Mouse (Mus musculus) midbrain, embryonic 12.5 days (tissue): Measurements from ENCODE around the gene Larp4. TPM values are rescaled to one million over a fixed set of nuclear protein-coding genes. Genes with fewer than 3 reads are reported as not detected.

ENCODE experiments used
- ATAC-seq: fragments of 200-750 bp; cut with Nextera tagmentation; 2 replicates; pipeline ENCODE4 v1.8.0; 2017; ENCODE audit warnings: low read depth, moderate TSS enrichment, moderate library complexity; ENCODE audit not compliant: low FRiP score
- H3K27ac ChIP-seq: fragments of 300-500 bp; sonication (generic); replicated peaks from 2 replicates; pipeline ENCODE4 v1.5.1; 2016; ENCODE audit warnings: mild to moderate bottlenecking
- H3K27me3 ChIP-seq: fragments of 300-500 bp; sonication (generic); 2 replicates; pipeline ENCODE4 v1.6.1; 2016; ENCODE audit warnings: mild to moderate bottlenecking
- H3K36me3 ChIP-seq: fragments of 300-500 bp; sonication (generic); 2 replicates; pipeline ENCODE4 v1.6.1; 2016
- H3K4me1 ChIP-seq: fragments of 300-500 bp; sonication (generic); 2 replicates; pipeline ENCODE4 v1.6.1; 2016
- H3K4me2 ChIP-seq: fragments of 300-500 bp; sonication (generic); replicated peaks from 2 replicates; pipeline ENCODE4 v1.6.1; 2016; ENCODE audit warnings: mild to moderate bottlenecking, moderate library complexity
- H3K4me3 ChIP-seq: fragments of 300-500 bp; sonication (generic); 2 replicates; pipeline ENCODE4 v1.5.1; 2016; ENCODE audit warnings: mild to moderate bottlenecking
- H3K9ac ChIP-seq: fragments of 300-500 bp; sonication (generic); replicated peaks from 2 replicates; pipeline ENCODE4 v1.6.1; 2016; ENCODE audit warnings: mild to moderate bottlenecking, moderate library complexity
- H3K9me3 ChIP-seq: fragments of 300-500 bp; sonication (generic); 2 replicates; pipeline ENCODE4 v1.6.1; 2016; ENCODE audit warnings: mild to moderate bottlenecking
- WGBS: fragments of 180-500 bp; shearing (Covaris S2); methylation state at CpG from one replicate; pipeline ENCODE4 v1.1.7; 2016; 5-methylcytosine and 5-hydroxymethylcytosine counted together
- polyA plus RNA-seq: library from polyadenylated mRNA; unstranded; fragments of >200 nt; fragmentation: Nextera tagmentation; extraction: Ambion mirVana; gene quantifications from 2 replicates; pipeline ENCODE4 v1.2.1, GENCODE M21; 2016

The Larp4 gene
- polyA plus RNA-seq, 1 experiment from 2014 or later, result 35.6 TPM

GRCm38 (mm10) chr15:100061377-100061776, 91.5 kb downstream of the Larp4 start:
- 96% methylated on average over 3 of the region's 3 CpGs for WGBS
- ATAC-seq, result no peak
- no peaks in the 10 kb centered on the region for H3K27me3 ChIP-seq
- H3K9ac ChIP-seq, result no peak overlapping the region
- no peaks in the 10 kb centered on the region for H3K9me3 ChIP-seq
- H3K4me1 ChIP-seq, result peaks cover 11% of the 10 kb centered on the region
- H3K4me2 ChIP-seq, result no peak overlapping the region
- H3K36me3 ChIP-seq, result no peaks in the 10 kb centered on the region
- no peak overlapping the region for H3K4me3 ChIP-seq
- H3K27ac ChIP-seq, result no peak overlapping the region

GRCm38 (mm10) chr15:100063229-100063773, 93.4 kb downstream of the Larp4 start:
- Histone ChIP-seq H3K27me3 (no peaks in the 10 kb centered on the region), H3K4me2 (no peak overlapping the region), H3K4me3 (no peak overlapping the region), H3K36me3 (no peaks in the 10 kb centered on the region), H3K27ac (no peak overlapping the region), H3K4me1 (peaks cover 11% of the 10 kb centered on the region), H3K9me3 (no peaks in the 10 kb centered on the region), H3K9ac (no peak overlapping the region)
- no peak for ATAC-seq
- WGBS, result 92% methylated on average over 13 of the region's 13 CpGs

Other genes starting within 250 kb of the Larp4 start
- gene Cox14, start 244.4 kb upstream of the Larp4 start, polyA plus RNA-seq, result 156 and 164 TPM in 2 replicates
- gene Cers5, start 197.2 kb upstream of the Larp4 start, polyA plus RNA-seq, result 57.4 and 59.6 TPM in 2 replicates
- gene Lima1, start 94.6 kb upstream of the Larp4 start, polyA plus RNA-seq, result 25.3 and 27.5 TPM in 2 replicates
- 0.17 TPM in 1 of 2 replicates, not detected in the other for gene Fam186a, start 3.0 kb upstream of the Larp4 start, polyA plus RNA-seq
- 26.6 and 28.4 TPM in 2 replicates for gene Dip2b, start 68.6 kb downstream of the Larp4 start, polyA plus RNA-seq